Mouse (Mus musculus) heart, embryonic 13.5 days (tissue): ENCODE measurements around the gene Btbd35f25. TPM values are rescaled to one million over a fixed set of nuclear protein-coding genes. Genes with fewer than 3 reads are reported as not detected.
"Not testable (repeated sequence)": the region's sequence is repeated elsewhere in the genome, so short reads cannot be mapped to it uniquely, and the experiment has no call there.

Experiments used
- ATAC-seq: fragments of 200-750 bp; cut with Nextera tagmentation; 2 replicates; pipeline ENCODE4 v1.8.0; 2017; ENCODE audit warnings: moderate TSS enrichment; ENCODE audit not compliant: insufficient number of reproducible peaks, low FRiP score, low TSS enrichment; ENCODE audit errors: extremely low read depth
- H3K27ac ChIP-seq: fragments of 300-500 bp; sonication (generic); replicated peaks from 2 replicates; pipeline ENCODE4 v1.5.1; 2015; ENCODE audit warnings: moderate library complexity, mild to moderate bottlenecking, inconsistent platforms
- H3K27me3 ChIP-seq: fragments of 300-500 bp; sonication (generic); replicated peaks from 2 replicates; pipeline ENCODE4 v1.6.1; 2015; ENCODE audit warnings: mild to moderate bottlenecking, inconsistent platforms
- H3K36me3 ChIP-seq: fragments of 300-500 bp; sonication (generic); 2 replicates; pipeline ENCODE4 v1.6.1; 2015; ENCODE audit warnings: mild to moderate bottlenecking, inconsistent platforms
- H3K4me1 ChIP-seq: fragments of 300-500 bp; sonication (generic); 2 replicates; pipeline ENCODE4 v1.6.1; 2015; ENCODE audit warnings: inconsistent platforms
- H3K4me2 ChIP-seq: fragments of 300-500 bp; sonication (generic); 2 replicates; pipeline ENCODE4 v1.6.1; 2015; ENCODE audit warnings: inconsistent platforms, mild to moderate bottlenecking, moderate library complexity
- H3K4me3 ChIP-seq: fragments of 300-500 bp; sonication (generic); 2 replicates; pipeline ENCODE4 v1.5.1; 2015; ENCODE audit warnings: moderate library complexity, mild to moderate bottlenecking, inconsistent platforms
- H3K9ac ChIP-seq: fragments of 300-500 bp; sonication (generic); 2 replicates; pipeline ENCODE4 v1.6.1; 2015; ENCODE audit warnings: inconsistent platforms, mild to moderate bottlenecking, moderate library complexity
- H3K9me3 ChIP-seq: fragments of 300-500 bp; sonication (generic); 2 replicates; pipeline ENCODE4 v1.6.1; 2016; ENCODE audit warnings: inconsistent platforms
- WGBS: fragments of 180-500 bp; shearing (Covaris S2); methylation state at CpG from one replicate; pipeline ENCODE4 v1.1.7; 2015; ENCODE audit warnings: mixed read lengths; 5-methylcytosine and 5-hydroxymethylcytosine counted together
- polyA plus RNA-seq: library from polyadenylated mRNA; unstranded; fragments of >200 nt; fragmentation: Nextera tagmentation; extraction: Ambion mirVana; gene quantifications from 2 replicates; pipeline ENCODE4 v1.2.1, GENCODE M21; 2015

Btbd35f25 gene
- not detected in 2 replicates for polyA plus RNA-seq

- not testable (repeated sequence) for H3K4me1 ChIP-seq, ATAC-seq, H3K36me3 ChIP-seq, H3K4me3 ChIP-seq, H3K9ac ChIP-seq, H3K27me3 ChIP-seq, H3K27ac ChIP-seq, H3K4me2 ChIP-seq, H3K9me3 ChIP-seq
- 62% methylated on average over 4 of the region's 4 CpGs for WGBS
Observed at GRCm38 (mm10) chrX:31717056-31717455, at the start of gene Btbd35f25. Gene Btbd35f25 (minus strand): TSS chrX:31717156.

GRCm38 (mm10) chrX:31766255-31766654 lies 49.3 kb upstream of the Btbd35f25 start:
- H3K27ac ChIP-seq, result no peak overlapping the region
- H3K4me3 ChIP-seq, result no peak overlapping the region
- no peaks in the 10 kb centered on the region for H3K27me3 ChIP-seq
- H3K9me3 ChIP-seq, result peaks cover 97% of the 10 kb centered on the region
- H3K36me3 ChIP-seq, result no peaks in the 10 kb centered on the region
- H3K4me1 ChIP-seq, result no peaks in the 10 kb centered on the region
- H3K4me2 ChIP-seq, result no peak overlapping the region
- H3K9ac ChIP-seq, result no peak overlapping the region
- ATAC-seq, result no peak

GRCm38 (mm10) chrX:31764001-31764400 lies 47.0 kb upstream of the Btbd35f25 start:
- no peak for ATAC-seq
- Histone ChIP-seq H3K9ac (no peak overlapping the region), H3K4me2 (no peak overlapping the region), H3K4me3 (no peak overlapping the region), H3K27ac (no peak overlapping the region), H3K9me3 (peaks cover 89% of the 10 kb centered on the region), H3K4me1 (no peaks in the 10 kb centered on the region), H3K27me3 (no peaks in the 10 kb centered on the region), H3K36me3 (no peaks in the 10 kb centered on the region)
- WGBS, result 63% methylated on average over 1 of the region's 1 CpGs

- WGBS, result 74% methylated on average over 10 of the region's 10 CpGs
- no peak for ATAC-seq
Observed at GRCm38 (mm10) chrX:31745079-31745478, 28.1 kb upstream of the Btbd35f25 start.

GRCm38 (mm10) chrX:31736958-31737357 lies 20.0 kb upstream of the Btbd35f25 start:
- no peak overlapping the region for H3K4me3 ChIP-seq
- H3K27me3 ChIP-seq, result no peaks in the 10 kb centered on the region
- H3K9ac ChIP-seq, result no peak overlapping the region
- no peak overlapping the region for H3K4me2 ChIP-seq
- peaks cover 56% of the 10 kb centered on the region for H3K9me3 ChIP-seq
- WGBS, result 63% methylated on average over 6 of the region's 6 CpGs
- H3K36me3 ChIP-seq, result no peaks in the 10 kb centered on the region
- H3K4me1 ChIP-seq, result no peaks in the 10 kb centered on the region
- no peak overlapping the region for H3K27ac ChIP-seq
- ATAC-seq, result no peak

More at GRCm38 (mm10) chrX:31745079-31745478, 28.1 kb upstream of the Btbd35f25 start:
- H3K27me3 ChIP-seq, result no peaks in the 10 kb centered on the region
- H3K4me1 ChIP-seq, result no peaks in the 10 kb centered on the region
- no peak overlapping the region for H3K27ac ChIP-seq
- no peak overlapping the region for H3K4me3 ChIP-seq
- no peak overlapping the region for H3K9ac ChIP-seq
- H3K4me2 ChIP-seq, result no peak overlapping the region
- H3K36me3 ChIP-seq, result no peaks in the 10 kb centered on the region
- H3K9me3 ChIP-seq, result peaks cover 82% of the 10 kb centered on the region

Other genes starting within 250 kb of the Btbd35f25 start
- gene Gm21883, start 142.9 kb downstream of the Btbd35f25 start, polyA plus RNA-seq, result not detected in 2 replicates
- gene Spin2e, start 98.2 kb downstream of the Btbd35f25 start, polyA plus RNA-seq, result not detected in 2 replicates
- gene Gm21637, start 244.9 kb upstream of the Btbd35f25 start, polyA plus RNA-seq, result not detected in 2 replicates